Mouse (Mus musculus) lung, postnatal 4 days (tissue): Measurements from ENCODE around the gene Fbxw11.
A peak's percentile ranks its signal among the peaks of the same experiment; 100 is the strongest.
"Not testable (repeated sequence)": the region's sequence is repeated elsewhere in the genome, so short reads cannot be mapped to it uniquely, and the experiment has no call there.

Source experiments
- DNase-seq, 2 experiments: peaks; one replicate each; pipeline ENCODE4 v3.0.0; 2021

Gene Fbxw11

DNA sequence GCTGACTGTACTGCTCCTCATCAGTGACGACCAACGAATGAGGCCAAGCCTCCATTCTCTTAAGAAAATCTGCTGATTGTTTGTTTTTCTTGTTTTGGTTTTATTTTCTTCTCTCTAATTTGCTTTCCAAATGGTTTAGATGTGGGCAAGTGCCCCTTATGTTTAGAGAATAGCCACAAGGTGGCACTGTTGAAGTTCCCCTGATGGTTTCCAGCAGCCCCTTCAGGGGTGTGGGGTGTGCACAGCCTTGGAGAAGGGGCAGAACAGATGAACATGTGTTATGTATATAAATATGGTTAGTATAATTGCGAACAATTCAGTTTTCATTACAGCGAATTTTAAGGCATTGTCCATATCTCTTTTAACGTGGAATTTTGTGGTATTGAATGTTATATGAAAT, 71.7 kb downstream of the Fbxw11 start:
- peak in 1 of 2 experiments; percentile 28 for DNase-seq

- DNase-seq, result no peak
These were observed 72.4 kb downstream of the Fbxw11 start for GRCm38 (mm10) chr11:32714896-32715295.

DNA sequence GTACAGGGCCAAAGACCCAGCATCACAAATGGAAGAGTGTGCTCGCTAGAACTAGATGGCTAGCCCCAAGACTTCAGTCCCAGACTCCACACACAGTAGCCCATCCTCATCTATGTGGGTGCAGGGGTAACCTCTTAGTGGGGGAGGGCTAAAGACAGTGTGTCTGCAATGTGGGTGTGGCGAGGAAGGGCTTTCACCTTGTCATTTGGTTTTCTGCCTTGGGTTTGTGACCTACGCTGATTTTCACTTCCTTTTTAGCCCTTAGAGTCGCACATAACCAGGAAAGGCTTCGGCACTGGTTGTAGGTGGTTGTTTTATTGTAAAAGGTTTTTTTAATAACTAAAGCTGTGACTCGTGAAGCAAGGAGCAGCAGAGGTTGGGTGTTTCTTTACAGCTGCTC, 73.0 kb downstream of the Fbxw11 start:
- DNase-seq, result no peak

DNA sequence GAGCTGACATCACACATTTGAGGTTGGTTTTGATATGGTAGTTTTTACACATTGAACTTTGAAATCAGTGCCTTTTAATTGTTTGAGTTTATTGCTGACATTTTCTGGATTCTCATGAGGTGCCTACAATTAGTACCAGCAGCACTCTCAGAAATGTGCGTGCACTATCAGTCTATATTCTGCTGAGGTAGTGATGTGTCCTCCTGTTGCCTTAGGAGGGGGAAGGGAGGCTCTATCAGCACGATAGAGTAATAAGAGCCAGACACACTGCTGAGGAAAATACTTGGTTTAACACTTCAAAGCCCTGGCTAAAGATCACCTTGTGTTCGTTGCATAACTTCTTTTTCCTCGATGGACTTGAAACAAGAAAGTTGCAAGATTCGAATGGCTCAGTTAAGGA, 73.4 kb downstream of the Fbxw11 start:
- DNase-seq, result no peak

- no peak for DNase-seq
These were observed 74.4 kb downstream of the Fbxw11 start for GRCm38 (mm10) chr11:32716876-32717275.

- DNase-seq, result not testable (repeated sequence)
These were observed 75.2 kb downstream of the Fbxw11 start for GRCm38 (mm10) chr11:32717711-32718110.

GRCm38 (mm10) chr11:32718371-32718770, 75.8 kb downstream of the Fbxw11 start:
- DNase-seq, result peak; percentile 35 to 46

GRCm38 (mm10) chr11:32718979-32719378, 76.5 kb downstream of the Fbxw11 start:
- no peak for DNase-seq

DNA sequence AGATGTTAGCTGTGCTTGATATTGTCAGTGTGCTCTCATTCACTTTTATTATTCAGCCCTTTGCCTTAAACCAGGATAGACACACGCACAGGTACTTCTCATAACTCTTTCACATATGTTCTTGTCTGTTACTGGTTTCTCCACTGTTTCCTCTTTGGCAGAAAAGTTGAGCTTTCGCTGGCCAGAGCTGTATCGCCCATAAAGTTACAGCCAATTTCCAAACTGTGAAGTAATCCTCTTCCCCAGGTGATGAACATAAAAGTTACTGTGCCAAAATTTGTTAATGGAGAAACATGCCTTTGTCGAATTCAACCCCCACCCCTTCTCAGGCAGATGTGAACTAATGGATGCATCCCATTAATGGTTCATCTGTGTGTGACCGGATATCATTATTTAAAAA, 80.1 kb downstream of the Fbxw11 start:
- DNase-seq, result no peak

DNA sequence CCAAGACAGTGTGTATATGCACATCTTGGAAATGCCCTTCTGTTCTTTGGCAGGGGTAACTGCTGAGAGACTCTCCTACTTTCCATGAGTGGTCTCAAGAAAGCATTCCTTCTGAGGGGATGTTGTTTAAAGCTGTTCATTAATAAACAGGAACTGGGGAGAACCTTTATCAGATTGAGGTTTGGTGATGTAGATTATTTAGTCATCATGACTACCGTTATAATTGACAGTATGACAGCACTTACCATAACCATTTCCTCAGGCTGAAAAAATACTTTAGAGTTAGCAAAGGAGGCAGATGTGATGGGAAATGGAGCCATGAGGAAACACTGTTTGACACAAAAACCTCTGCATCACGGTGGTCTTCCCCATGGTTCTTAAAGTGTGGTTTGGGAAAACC, 80.8 kb downstream of the Fbxw11 start:
- no peak for DNase-seq

DNA sequence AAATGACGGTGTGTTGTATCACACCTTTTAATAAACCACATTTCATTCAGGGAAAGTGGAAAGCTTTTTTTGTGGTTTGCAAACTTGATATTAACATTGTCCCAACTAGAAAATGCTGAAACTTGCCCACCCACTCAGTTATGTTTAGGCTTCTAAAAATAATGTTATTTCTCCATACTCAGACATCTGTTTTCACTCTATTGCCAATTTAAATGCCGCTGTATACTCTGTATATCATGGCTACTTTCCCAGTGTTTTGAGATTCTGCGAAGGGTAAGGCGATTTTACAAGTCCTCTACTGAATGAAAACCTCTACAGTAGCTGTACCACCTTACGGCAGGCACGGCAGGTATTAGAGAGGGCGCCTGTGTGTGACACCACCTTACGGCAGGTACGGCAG, 82.6 kb downstream of the Fbxw11 start:
- no peak for DNase-seq

GRCm38 (mm10) chr11:32732467-32732866, 89.9 kb downstream of the Fbxw11 start:
- no peak for DNase-seq

DNA sequence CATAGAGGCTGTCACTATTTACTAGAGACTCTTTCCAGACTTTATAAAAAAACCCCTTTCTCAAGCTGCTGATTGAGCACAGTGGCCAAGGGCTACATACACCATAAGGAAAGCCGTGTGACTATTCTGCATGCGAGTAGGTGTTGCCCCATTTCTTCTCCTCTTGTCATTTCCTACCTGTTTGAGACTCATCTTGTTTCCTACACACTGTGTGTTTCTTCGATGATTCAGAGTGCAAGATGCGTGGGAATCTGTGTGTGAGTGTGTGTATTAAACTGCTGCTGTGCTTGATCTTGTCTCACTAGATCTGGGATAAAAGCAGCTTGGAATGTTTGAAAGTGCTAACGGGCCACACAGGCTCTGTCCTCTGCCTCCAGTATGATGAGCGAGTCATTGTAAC, 90.7 kb downstream of the Fbxw11 start:
- no peak for DNase-seq

DNA sequence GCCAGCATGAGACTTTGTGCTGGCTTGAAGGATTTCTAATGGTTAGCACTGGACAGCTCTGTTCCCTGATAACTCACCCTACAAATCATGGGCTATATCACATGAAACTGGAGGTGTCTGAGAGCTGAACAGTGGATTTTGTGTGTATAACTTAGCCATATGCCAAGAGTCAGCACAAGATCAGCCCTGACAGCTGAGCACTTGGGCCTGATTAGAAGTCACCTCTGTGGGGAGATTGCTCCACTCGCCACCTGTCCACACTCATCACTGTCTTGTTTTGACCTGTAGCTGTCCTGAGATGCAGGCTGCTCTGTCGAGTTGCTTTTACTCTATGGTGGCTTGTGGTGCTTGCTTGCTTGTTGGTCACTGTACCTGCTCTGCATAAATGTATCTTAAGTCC, 93.8 kb downstream of the Fbxw11 start:
- no peak for DNase-seq

DNA sequence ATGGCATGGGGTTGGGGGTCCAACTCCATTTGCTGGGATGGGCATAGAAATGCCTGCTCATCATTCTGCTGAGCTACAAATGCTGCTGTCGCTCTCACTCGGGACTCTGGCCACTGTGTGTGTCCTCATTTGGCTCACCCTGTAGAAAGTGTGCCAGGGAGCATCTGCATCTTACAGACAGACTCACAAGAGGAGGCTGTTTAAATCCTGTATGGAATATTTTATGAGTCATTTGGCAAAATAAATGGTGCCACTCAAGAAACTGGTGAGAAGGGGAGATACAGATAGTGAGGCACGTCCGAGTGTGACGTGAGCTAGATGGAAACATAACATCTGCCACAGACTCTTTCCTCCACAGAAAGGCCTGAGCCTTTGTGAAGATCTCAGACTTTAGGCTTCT, 95.2 kb downstream of the Fbxw11 start:
- no peak for DNase-seq

DNA sequence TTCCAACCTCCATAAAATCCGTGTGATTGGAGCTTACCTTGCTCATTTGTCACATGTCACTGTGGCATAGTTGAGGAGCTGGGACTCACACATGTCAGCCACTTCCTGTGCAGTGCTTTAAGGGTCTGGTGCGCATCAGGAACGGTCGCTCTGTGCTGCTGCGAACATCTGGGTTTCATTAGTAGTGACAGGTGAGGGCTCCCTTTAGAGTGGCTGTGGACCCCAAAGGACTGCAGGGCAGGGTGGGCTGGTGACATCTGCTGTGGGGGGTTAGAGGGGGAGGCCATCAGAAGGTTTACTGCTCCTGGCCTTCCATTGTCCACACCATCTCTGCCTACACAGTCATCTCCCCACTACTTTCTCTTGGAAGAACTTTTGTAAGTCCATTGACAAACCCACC, 101.4 kb downstream of the Fbxw11 start:
- no peak for DNase-seq

DNA sequence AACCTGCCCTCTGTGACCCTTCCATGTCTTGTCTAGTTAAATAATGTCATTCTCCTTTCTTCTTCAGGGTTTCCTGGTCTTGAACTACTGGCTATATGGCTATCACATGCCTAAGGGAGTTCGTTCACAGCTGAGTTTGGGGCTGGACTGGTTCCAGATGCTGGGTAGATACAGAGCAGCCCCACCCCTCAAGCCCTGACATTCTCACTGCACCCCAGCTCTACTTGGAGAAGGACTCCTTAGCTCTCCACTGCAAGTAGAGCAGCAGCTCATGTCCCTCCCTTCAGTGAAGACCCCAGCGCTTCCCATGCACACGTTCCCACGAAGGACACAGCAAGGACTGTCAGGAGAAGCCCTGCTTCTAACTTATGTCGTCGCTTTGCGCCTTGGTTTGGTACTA, 101.9 kb downstream of the Fbxw11 start:
- DNase-seq, result no peak

- DNase-seq, result no peak
These were observed 102.9 kb downstream of the Fbxw11 start for GRCm38 (mm10) chr11:32745466-32745865.

- DNase-seq, result no peak
These were observed 103.5 kb downstream of the Fbxw11 start for GRCm38 (mm10) chr11:32746036-32746435.

DNA sequence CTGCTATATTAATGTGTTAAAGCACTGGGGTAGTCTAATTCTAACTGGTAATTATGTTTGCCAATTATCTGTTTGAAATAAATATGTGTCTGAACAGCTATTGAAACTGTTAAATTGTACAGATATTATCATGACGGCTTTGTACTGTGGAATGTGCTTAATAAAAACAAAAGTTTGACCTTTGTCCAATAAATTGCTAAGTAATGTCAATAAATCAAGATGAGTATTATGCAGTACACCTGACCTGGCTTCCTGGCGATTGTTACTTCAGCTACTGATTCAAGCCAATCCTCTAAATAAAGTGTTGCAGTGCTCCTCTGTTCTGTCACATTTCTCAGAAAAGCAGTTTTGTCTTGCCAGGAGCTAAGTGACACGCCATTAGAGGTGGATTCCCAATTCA, 104.0 kb downstream of the Fbxw11 start:
- DNase-seq, result no peak

DNA sequence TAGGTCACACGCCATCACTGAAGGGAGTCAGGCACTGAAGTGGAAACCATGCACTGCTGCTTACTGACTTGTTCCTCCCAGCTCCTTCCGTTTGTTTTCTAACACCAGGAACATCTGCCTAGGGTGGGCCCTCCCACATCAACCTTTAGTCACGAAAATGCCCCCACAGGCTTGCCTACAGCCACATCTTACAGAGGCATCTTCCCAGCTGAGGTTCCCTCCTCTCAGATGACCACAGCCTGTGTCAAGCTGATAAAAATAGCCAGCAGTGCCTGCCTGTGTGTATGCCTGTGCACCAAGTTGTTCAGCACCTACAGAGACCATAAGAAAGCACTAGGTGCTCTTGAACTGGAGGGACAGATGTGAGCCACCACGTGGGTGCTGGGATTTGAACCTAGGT, 106.3 kb downstream of the Fbxw11 start:
- DNase-seq, result no peak

DNA sequence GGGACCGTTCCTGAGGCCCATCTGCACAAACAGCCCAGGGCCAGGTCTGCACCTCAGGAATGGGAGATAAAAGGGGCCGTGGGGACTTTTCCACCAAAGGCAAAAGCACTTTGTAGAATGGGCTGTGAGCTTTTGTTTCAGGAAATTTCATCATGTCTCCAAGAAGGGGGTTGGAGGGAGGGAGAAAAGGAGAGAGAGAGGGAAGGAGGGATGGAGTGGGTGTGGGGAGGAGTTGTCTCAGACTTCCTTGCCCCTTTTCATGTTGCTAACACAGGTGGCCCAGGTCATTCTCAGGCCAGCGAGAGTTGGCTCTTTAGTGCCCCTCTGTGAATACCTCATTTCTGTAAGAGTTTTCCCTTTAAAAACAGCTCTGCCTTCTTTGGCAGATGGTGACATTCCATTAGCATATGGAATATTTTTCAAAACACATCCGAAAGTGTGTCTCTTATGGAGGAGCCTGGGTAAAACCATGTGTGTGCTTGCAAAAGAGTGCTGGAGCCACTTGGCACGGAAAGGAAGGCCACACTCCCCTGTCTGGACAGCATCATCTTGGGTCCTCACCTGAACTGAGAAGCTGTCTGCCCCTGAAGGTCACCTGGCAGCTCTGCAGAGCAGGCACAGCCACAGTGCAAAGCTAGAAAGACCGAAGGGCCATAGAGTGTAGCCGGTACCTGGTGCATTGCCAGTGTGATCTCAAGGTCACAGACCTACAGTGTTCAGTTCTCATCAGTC, 109.5 kb downstream of the Fbxw11 start:
- DNase-seq, result peak in 1 of 2 experiments; percentile 31

- DNase-seq, result no peak
These were observed 110.0 kb downstream of the Fbxw11 start for GRCm38 (mm10) chr11:32752595-32752885.

- no peak for DNase-seq
These were observed 110.8 kb downstream of the Fbxw11 start for GRCm38 (mm10) chr11:32753358-32753757.

- DNase-seq, result no peak
These were observed 120.2 kb downstream of the Fbxw11 start for GRCm38 (mm10) chr11:32762773-32763172.
